Mouse (Mus musculus) bone marrow, adult 2 months (tissue): ENCODE measurements around the gene Col13a1. TPM values are rescaled to one million over a fixed set of nuclear protein-coding genes. Genes with fewer than 3 reads are reported as not detected.

Experiments
- H3K27ac ChIP-seq: fragments of 200-500 bp; 2 replicates; pipeline ENCODE4 v1.5.1; 2012; ENCODE audit warnings: low read depth, mild to moderate bottlenecking, control low read depth, inconsistent platforms, low read length; ENCODE audit not compliant: control insufficient read depth, poor library complexity, insufficient read depth
- H3K4me1 ChIP-seq: fragments of 200-500 bp; 2 replicates; pipeline ENCODE4 v1.6.1; 2011; ENCODE audit warnings: low read length; ENCODE audit not compliant: control insufficient read depth, insufficient read depth
- H3K4me3 ChIP-seq: fragments of 200-500 bp; replicated peaks from 2 replicates; pipeline ENCODE3; 2011; ENCODE audit warnings: mild to moderate bottlenecking, low read depth, low read length, control low read depth; ENCODE audit not compliant: control insufficient read depth
- CTCF ChIP-seq: fragments of 200-500 bp; IDR thresholded peaks from 2 replicates; pipeline ENCODE4 v1.5.1; 2011; ENCODE audit warnings: low read length, control low read depth; ENCODE audit not compliant: control insufficient read depth, insufficient read depth
- POLR2A ChIP-seq: fragments of 200-500 bp; IDR thresholded peaks from 2 replicates; pipeline ENCODE4 v1.6.1; 2011; ENCODE audit warnings: low read depth, mild to moderate bottlenecking, control low read depth, low read length, borderline replicate concordance; ENCODE audit not compliant: control insufficient read depth
- WGBS: fragments of 180-500 bp; shearing (Covaris S2); methylation state at CpG from one replicate; pipeline ENCODE4 v1.1.7; 2018; 5-methylcytosine and 5-hydroxymethylcytosine counted together
- polyA plus RNA-seq: library from polyadenylated mRNA; stranded (reverse); fragments of >200 nt; gene quantifications from 2 replicates; pipeline ENCODE4 v1.2.4, GENCODE M21; 2011; ENCODE audit warnings: low replicate concordance; ENCODE audit not compliant: missing spikeins, insufficient read depth, insufficient read length

Gene Col13a1
- polyA plus RNA-seq, 1 experiment = not detected

DNA sequence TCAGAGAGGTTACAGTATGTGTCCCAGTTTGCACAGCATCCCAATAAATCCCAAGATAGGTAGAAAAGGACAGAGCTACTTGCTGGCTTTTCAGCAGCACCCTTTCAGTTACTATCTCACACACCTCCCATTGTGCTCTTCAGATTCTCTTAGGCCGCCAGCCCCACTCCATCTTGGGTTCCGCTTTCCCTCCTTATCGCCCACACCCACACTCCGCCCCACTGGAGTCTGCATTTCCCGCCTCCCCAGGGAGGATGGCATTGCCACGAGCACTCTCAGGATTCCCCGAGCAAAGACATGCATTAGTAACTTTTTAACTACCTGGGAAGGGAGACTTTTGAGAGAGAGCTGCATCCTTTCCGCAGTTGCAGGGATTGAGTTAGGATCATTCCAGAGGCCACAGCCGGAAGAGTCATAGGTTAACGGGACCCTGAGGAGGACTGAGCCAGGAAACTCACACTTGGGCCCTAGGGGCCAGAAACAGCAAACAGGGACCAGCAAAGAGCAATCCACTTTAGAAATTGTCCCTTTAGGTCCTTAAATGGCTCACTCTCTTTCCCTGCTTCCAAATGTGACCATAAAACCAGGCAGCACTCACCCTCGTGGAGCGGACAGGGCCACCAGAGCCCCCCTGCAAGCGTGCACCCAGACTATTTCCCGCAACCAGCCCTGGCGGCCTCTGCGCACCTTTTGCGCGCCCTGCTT is 1.4 kb downstream of the Col13a1 start:
- Histone ChIP-seq H3K4me3 (no peak overlapping the region), H3K4me1 (no peaks in the 10 kb centered on the region; the same call in 1 of the 2 replicates), H3K27ac (no peak overlapping the region; the same call in 1 of the 2 replicates)
- WGBS = 4% methylated on average over 18 of the region's 18 CpGs
- no peak for TF ChIP-seq CTCF
- no peak for TF ChIP-seq POLR2A

GRCm38 (mm10) chr10:61976987-61977386 is 1.9 kb downstream of the Col13a1 start:
- TF ChIP-seq CTCF (no peak), POLR2A (no peak)
- Histone ChIP-seq H3K4me1 (no peaks in the 10 kb centered on the region; the same call in 1 of the 2 replicates), H3K27ac (no peak overlapping the region), H3K4me3 (no peak overlapping the region)
- 13% methylated on average over 6 of the region's 6 CpGs for WGBS

- Histone ChIP-seq H3K4me1 (no peaks in the 10 kb centered on the region), H3K4me3 (no peak overlapping the region), H3K27ac (no peak overlapping the region)
- TF ChIP-seq CTCF = no peak
- no peak for TF ChIP-seq POLR2A
- WGBS = 96% methylated on average over 2 of the region's 2 CpGs
These were observed 4.3 kb downstream of the Col13a1 start for GRCm38 (mm10) chr10:61974581-61974980.

DNA sequence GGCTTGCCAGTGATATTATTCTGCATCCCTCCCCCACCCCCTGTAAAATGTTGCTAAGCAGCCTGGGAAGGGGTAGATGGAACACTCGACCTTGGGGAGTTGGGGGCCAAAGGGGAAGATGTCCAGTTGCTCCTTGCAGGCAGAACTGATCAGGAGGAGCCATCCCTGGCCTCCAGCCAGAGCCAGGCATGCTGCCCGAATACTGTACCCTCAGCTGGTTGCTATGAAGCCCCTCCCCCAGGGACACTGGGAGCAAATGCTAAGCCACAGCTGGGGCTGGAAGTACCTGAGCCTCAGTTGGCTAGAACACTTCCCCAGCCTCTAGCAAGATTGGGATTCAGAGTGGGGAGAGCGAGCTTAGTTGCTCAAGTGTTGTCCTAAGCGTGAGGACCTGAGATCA is 6.9 kb downstream of the Col13a1 start:
- no peak overlapping the region for H3K4me3 ChIP-seq
- TF ChIP-seq CTCF = no peak
- no peak for TF ChIP-seq POLR2A
- no peak overlapping the region for H3K27ac ChIP-seq
- H3K4me1 ChIP-seq = no peaks in the 10 kb centered on the region
- 42% methylated on average over 4 of the region's 4 CpGs for WGBS

- Histone ChIP-seq H3K4me3 (no peak overlapping the region), H3K4me1 (no peaks in the 10 kb centered on the region), H3K27ac (no peak overlapping the region)
- no peak for TF ChIP-seq POLR2A
- no peak for TF ChIP-seq CTCF
- WGBS = 47% methylated on average over 7 of the region's 7 CpGs
These were observed 10.8 kb downstream of the Col13a1 start for GRCm38 (mm10) chr10:61968003-61968553.

- H3K4me1 ChIP-seq = no peaks in the 10 kb centered on the region
- no peak overlapping the region for H3K4me3 ChIP-seq
- 55% methylated on average over 3 of the region's 3 CpGs for WGBS
- no peak overlapping the region for H3K27ac ChIP-seq
- TF ChIP-seq CTCF = no peak
- TF ChIP-seq POLR2A = no peak
These were observed 11.7 kb downstream of the Col13a1 start for GRCm38 (mm10) chr10:61967207-61967606.

GRCm38 (mm10) chr10:61965386-61965841 is 13.5 kb downstream of the Col13a1 start:
- 70% methylated on average over 7 of the region's 7 CpGs for WGBS
- Histone ChIP-seq H3K4me1 (no peaks in the 10 kb centered on the region), H3K4me3 (no peak overlapping the region), H3K27ac (no peak overlapping the region)
- TF ChIP-seq CTCF (no peak), POLR2A (no peak)

- no peak for TF ChIP-seq POLR2A
- TF ChIP-seq CTCF = no peak
- Histone ChIP-seq H3K4me1 (no peaks in the 10 kb centered on the region), H3K4me3 (no peak overlapping the region), H3K27ac (no peak overlapping the region)
- WGBS = 70% methylated on average over 6 of the region's 6 CpGs
These were observed 22.2 kb downstream of the Col13a1 start for GRCm38 (mm10) chr10:61956718-61957117.
